Mouse (Mus musculus) naive thymus-derived CD4-positive, alpha-beta T cell, adult 2 months (primary cell): ENCODE measurements around the gene Capn1.
A peak's percentile ranks its signal among the peaks of the same experiment; 100 is the strongest.

Source experiments
- DNase-seq: peaks from one replicate; pipeline ENCODE4 v3.0.0-alpha.2; 2011; ENCODE audit warnings: low read depth

The Capn1 gene

DNA sequence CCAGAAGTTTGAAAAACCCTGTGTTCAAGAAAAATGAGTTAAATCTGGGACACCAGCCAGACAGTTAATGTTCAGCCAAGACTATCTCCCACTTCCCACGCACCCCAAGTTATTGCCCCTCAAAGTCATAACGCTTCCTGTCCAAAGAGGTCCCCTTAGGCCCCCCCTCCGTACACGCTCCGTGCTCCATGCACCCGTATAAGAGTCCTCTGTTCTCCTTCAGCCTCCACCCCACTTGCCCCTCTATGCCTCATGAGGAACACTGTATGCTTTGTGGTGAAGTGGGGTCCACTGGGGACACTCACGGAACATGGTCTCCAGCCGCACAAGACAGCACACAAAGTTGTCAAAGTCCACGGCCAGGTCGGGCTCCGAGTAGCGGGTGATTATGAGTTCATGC lies 25.7 kb downstream of the Capn1 start:
- no peak for DNase-seq

DNA sequence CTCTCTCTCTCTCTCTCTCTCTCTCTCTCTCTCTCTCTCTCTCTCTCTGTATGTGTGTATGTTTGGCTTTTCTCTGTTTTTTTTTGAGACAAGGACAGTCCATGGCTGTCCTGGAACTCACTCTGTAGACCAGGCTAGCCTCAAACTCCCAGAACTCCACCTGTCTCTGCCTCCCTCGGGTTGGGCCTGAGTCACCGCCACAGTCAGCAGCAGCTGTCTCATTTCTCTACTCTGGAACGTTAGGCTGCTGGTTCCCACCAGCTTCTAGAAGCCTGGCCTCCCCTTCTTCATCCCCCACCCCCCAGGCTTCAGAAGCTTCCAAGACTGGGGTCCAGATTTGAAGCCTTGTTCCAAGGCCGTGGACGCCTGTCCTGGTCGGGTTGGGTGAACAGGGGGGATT lies 26.1 kb downstream of the Capn1 start:
- DNase-seq: no peak

DNA sequence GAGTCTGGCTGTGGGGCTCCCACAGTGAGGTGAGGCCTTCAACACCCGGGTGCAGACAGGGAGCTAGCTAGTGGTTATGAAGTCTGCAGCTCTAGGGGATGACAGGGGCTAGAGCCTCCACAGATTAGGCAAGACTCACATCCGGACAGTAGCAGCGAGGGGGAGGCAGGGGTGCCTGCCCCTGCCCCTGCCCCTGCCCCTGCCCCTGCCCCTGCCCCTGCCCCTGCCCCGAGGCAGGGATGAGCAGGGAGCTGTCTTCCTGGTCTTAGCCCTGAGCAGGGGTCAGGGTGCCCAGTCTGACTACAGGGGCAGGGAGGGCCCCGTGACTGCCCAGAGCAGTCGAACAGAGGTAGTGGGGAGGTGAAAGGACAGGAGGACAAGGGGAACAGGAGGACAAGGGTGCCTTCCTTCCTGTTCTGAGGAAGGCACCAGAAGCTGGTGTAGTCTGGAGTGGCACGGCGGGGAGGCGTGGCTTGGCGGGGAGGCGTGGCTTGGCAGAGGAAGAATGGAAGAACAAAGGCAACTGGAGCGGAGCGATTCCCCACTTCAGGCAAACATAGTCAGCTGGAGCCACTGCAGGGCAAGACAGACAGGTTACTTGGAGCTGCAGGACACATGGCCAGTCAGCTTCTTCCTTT lies 26.8 kb downstream of the Capn1 start:
- DNase-seq: peak; percentile 46

DNA sequence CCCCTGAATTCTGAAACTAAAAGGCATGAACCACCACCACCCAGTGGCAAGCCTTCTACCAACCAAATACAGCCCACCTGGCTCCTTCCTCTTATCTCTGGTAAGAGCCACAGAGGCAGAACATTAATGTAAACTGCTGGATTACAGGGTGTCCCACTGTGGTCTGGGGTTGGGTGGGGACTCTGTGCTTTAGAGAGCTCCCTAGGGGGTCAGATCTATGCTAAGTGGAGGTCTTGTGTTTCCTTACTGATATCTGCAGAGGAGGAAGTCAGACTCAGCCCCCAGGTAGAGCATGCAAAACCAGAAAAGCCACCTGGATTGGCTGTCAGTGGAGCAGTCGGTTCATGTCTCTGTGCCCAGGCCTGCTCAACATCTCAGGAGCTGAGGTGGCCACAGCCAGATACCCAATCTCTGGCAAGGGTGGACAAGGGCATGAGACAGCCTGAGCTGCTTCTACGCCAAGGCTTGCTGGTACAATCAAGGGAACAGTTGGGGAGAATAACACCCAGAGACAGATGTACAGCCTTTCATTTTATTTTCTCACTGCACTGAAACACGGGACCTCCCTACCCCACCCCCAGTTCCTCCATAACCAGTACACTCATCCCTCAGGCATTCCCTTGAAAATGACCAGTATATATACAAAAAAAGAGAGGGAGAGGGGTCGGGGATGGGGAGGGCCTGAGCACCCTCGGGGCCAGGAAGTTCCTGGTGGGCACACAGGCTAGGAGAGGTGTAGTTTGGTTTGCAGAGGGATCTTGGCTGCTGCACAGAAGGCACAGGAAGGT lies 27.5 kb downstream of the Capn1 start:
- no peak for DNase-seq

DNA sequence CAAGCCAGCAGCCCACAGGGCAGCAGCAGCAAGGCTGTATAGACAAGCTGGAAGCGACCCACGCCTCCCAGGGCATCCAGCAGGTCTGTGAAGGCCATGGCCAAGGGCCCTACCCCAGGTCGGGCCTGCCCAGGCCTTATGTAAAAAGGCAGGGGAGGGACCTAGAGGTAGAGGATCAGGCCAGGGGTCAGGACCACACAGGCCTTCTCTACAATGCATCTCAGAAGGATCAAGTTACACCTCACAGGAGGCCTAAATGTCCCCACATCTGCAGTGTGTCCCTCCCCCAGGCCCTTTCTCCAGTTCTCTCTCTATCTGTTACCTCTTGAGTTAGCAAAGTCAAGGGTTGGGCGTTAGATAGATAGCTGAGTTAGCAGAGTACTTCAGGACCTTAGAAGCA lies 29.7 kb downstream of the Capn1 start, which contains the start of gene Slc22a20:
Slc22a20 (minus strand) TSS at position 101 of the 400 bp plus-strand sequence.
- no peak for DNase-seq

DNA sequence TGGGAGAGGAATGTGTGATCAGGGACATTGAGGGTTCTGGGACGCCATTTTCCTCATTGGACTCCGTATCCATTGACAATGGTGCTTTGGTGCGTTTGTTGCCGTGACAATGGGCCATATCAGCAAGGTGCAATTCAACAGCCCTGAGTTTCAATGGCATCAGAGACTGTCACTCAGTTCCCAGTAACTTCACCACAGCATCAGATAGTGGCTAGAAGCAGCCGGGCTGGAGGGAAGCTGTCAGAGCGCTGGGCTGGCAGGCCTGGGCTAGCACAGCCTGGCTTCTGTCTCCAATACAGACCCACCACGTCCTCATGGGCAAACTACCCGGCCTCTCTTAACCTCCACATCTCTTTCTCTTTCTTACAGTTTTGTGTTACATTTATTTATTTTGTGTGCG lies 35.2 kb downstream of the Capn1 start:
- no peak for DNase-seq

DNA sequence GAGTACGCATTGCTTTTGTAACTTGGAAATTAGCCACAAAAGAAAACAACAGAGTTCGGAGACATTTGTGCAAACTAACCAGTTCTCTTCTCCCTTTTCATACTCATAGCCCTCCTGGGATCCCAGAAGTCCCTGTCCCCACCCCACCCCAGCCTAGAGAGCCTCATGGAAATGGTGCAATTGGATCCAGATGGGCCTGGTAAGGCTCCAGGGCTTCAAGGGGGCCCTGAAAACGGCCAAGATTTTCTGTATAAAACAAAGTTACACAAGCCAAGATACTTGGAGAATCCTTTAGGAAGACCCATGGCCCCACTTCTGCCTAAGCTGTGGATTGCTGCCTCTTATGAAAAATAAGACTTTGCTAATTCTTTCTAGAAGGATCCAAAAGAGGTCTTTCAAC lies 38.0 kb downstream of the Capn1 start:
- no peak for DNase-seq

DNA sequence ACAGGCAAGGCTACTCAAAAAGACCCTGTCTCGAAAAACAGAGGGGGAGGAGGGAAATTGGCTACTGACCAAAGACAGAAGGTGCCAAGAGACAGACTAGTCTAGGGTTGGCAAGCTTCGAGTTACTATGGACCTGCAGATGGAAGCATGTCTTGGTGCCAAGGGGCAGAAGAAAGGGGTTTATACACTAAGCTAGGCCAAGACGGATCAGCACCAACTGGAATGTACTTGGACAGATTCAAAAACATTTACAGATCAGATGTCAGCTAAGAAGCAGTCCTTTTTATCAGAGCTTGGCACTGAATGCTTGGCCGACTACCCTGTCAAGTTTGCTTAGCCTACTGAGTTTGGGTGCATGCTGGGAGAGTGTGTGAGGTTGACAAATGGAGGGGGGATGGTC lies 40.0 kb downstream of the Capn1 start:
- no peak for DNase-seq

DNA sequence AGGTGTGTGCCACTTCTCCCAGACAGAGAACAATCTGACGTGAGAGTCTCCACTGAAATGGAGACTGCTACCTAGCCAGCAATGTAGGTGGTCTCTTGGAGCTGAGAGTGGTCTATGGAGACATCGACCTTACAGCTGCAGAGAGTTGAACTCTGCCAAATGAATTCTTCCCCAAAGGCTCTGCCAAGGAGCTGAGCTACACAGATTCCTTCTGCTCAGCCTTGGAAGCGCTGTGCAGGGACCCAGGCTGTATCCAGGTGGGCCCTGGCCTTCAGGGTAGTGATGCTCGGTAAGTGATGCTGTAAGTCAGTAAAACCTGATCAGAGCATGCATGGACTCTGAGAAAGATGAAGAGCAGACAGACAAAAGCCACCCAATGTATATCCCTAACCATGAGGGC lies 40.6 kb downstream of the Capn1 start:
- DNase-seq: no peak

DNA sequence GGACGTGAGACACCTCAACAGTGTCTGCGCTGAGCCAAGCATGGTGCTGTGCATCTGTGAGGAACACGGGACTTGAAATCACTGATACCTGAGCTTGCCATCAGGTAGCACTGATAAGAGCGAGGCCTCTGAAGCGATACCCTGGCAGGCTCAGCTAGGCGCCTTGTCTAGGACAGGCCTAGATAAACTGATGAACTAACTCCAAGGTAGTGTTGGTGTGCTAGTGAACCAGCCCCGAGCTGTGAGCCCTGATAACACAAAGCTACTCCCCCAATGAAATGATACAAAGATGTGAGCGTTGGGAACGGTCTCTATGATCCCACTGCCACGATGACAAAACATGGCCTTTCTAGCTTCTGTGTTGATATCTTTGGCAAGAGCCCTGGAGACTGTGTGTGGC lies 48.0 kb downstream of the Capn1 start:
- no peak for DNase-seq

DNA sequence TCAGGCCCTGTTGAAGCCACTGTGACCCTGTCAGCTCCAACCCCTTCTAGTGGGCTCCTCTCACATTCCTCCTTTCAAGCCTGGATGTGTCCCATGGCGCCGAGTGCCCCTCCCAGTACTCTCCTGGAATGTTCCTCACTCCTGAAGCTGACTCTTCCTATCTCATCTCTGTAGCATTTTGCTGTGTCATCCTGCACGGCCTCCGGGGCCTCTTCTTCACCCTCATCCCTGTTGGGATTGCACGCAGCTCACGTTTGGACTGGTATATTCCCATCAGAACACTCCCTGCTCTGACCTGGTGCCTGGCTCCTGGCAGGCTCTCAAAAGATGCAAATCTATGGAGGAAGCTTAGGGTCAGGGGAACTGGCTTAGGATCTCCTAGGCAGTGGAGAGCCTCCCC lies 48.9 kb downstream of the Capn1 start:
- DNase-seq: no peak

DNA sequence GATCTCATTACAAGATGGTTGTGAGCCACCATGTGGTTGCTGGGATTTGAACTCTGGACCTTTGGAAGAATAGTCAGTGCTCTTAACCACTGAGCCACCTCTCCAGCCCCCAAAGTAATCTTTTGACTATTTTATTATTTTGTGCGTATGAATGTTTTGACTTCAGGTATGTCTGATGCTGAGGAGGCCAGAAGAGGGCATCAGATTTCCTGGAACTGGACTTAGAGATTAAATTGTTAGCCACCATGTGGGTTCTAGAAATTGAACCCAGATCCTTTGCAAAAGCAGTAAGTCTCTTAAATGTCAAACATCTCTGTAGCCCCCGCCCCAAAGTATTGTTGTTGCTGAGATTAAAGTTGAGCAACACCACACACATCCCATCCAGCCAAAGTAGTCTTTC lies 49.8 kb downstream of the Capn1 start:
- no peak for DNase-seq

DNA sequence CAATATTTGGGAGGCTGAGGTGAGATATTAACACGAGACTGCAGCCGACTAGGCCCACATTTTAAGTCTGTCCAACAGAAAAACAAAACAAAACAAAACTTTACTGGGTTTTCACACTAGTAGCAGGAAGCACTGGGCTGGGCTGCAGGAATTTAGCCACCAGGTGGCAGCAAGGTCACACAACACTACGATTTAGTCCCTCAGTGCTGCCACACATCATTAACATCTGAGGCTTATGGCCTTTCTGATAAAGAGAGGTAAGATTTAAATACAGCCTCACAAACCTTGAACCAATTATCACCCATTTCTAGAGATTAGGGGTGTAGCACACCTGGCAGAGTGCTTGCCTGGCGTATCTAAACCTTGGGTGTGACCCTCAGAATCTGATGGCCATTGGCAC lies 50.4 kb downstream of the Capn1 start:
- DNase-seq: peak; percentile 93

DNA sequence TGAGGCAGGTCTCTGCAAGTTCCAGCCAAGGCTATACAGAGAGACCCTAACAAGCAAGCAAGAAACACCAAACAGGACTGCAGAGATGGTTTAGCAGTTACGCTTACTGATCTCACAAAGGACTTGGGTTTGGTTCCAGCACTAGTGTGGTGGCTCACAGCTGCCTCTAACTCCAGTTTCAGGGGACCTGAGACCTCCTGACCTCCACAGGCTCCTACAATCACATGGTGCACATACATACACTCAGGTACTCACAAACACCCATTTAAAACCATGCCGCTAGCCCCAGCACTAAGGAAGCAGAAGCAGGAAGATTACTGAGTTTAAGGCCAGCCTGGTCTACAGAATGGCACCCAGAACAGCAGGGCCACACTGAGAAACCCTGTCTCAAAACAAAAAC lies 50.9 kb downstream of the Capn1 start:
- DNase-seq: no peak

DNA sequence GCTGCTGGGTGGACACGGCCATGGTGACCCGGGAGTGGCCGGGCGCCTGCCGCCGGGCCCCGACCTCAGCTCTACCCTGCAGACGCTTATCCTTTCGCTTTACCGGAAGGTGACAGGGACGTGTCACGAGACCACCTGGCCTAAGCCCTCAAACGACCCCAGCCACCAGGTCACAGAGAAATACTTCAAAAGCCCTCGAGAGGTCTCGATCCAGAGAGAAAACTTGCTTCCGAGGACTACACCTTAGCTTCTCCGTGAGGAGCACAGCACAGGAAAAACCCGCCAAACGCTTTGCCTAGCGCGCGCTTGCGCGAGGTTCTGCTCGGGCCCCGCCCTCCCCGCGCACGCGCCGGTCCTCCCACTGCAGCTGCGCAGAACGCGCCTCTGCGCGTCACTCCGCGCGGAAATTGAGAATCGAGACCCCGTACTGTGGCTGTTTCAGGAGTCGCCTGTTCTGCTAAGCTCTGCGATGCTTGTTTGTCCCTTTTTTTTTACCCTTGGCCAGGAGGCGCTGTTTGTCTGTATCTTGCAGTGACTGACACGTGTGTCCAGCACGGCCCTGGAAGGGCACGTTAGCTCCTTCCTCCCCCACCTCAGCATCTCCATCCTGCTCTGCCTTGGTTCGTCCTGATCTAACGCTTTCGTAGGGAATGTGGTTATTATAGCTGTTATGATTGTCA lies 51.7 kb downstream of the Capn1 start, which contains the start of gene Pola2:
Pola2 (minus strand) TSS at position 320 of the 680 bp plus-strand sequence.
- peak; percentile 92 for DNase-seq

DNA sequence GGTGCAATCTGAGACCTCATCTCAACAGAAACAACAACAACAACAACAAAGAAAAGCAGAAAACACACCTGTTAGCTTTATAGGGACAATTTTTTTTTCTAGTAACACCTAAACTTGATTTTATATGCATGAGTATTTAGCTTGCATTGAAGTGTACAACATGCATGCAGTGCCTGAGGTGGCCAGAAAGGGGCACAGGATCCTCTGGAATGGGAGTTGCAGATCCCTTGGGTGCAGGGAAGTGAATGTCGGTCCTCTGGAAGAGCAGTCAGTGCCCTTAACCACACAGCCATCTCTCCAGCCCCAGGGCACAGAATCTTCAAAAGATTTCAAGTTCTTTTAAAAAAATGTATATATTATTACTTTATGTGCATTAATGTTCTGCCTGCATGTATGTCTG lies 53.0 kb downstream of the Capn1 start:
- no peak for DNase-seq

DNA sequence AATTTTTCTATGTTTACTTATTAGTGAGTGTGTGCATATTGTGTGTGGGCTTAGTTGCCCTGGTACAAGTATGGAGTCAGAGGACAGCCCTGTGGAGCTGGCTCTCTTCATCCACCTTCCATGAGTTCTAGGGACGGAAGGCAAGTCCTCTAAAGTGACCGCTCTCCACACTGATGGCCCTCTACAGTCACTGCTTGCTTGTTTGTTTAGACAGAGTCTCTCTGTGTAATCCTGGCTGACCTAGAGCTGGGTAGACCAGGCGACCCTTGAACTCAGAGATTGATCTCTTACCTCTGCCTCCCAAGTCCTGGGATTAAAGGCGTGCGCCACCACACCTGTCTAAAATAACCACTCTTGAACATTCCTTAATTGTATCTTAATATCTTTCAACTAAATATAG lies 58.3 kb downstream of the Capn1 start:
- DNase-seq: no peak

DNA sequence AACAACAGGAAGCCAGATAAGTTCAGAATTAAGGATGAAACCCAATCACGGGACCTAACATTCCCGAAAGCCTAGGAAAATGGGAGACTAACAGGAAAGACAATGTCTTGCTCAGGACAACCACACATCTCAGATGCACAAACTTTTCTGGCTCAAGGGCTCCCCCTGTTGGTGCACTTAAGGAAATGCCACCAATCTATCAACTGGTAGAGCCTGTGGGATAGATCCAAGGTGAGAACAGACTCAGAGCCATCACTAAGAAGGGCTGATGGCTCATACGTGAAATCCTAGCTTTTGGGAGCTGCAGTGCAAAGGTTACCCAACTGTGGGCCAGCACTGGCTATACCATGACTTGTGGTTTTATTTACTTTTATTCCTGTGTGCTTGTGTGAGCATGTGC lies 59.0 kb downstream of the Capn1 start:
- DNase-seq: peak; percentile 84

DNA sequence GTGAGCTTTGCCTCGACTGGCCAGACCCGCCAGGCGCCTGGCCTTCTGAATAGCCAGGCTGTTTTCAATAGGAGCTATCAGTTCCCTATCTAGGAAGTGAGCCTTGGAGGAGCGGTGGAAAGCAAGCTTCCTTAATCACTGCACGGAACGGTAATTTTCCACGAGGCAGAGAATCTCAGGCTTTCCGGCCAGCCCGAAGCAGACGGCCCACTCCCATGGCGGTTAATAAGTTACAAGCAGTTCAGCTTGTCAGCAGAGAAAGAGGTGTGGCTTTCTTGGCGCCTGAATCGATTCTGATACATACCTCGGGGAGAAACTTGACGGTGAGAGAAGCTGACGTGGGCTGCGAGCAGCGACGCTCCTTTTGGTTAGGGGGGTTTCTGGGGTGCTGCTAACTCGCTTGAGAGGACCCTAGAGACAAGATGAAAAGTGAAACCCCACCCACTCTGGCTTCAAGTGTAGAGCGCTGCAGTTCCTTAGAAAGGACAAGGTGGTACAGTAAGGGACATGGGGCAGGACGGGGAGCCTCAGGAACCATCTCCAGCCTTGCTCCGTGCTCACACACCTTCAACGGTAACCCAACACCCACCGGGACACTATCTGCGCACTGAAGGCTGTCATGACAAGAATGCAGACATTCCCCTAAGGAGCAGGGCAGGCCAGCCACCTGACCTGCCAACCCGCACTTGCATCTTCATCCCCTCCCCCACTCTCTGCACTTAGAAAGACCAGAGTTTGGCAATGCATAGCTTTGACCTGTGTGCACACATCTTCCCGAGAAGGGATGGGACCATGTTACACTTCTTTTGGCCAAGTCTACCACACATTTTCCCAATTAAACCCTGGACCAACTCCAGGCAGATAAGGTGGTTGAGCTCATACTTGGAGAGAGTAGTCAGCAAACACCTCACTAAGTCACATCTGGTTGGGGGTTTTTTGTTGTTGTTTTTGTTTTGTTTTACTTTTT lies 59.7 kb downstream of the Capn1 start:
- no peak for DNase-seq

DNA sequence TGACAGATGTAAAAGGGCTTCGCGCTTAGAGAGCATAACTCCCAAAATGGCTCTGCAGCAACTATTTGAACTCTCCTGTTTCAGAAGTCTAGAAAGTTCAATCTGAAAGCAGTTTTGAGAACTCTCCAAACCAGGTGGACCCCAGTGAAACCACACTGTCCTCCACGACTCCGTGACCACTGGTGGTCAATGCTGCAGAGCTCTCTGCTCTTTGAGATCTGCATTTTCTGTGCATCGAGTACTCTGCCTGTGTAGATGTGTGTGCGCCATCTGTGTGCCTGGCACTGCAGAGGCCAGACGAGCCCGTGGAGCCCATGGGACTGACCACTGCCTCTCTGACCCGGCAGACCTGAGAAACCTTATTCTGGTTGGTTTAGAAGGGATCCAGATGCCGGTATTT lies 60.8 kb downstream of the Capn1 start:
- DNase-seq: no peak

DNA sequence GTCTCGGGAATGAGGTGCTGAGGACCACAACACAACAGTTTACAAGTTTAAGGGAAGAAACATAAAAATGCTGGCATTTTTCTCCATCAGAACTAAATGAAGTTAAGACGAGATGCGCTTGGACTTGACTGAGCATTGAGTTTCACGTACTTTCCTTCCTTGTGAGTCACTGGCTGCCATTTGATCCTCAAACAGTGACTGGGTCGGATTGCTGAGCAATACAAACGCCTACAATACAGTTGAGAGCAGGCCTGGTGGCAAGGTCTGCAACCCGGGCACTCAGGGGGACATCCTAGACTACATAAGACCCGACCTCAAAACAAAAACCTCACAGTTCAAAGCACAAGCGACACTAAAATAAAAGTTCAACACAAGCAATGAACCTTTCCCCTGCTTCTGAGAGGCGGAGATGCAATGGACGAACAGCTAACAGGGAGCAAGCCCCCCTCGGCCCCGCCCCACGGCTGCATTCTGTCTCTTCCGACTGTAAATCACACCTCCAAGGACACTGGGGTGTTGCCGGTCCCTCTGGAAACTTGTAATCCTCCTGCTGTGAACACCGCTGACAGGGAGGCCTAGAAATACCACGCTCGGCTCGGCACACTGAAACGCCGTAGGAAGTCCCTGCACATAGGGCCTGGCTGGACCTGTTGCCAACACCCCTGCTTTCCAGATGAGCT lies 61.5 kb downstream of the Capn1 start:
- no peak for DNase-seq
